Mouse (Mus musculus): ENCODE data around the gene Sertad1. TPM values are rescaled to one million over a fixed set of nuclear protein-coding genes. Genes with fewer than 3 reads are reported as not detected.

The Sertad1 gene
- polyA plus RNA-seq, 1 experiment, result 44.9 TPM

DNA sequence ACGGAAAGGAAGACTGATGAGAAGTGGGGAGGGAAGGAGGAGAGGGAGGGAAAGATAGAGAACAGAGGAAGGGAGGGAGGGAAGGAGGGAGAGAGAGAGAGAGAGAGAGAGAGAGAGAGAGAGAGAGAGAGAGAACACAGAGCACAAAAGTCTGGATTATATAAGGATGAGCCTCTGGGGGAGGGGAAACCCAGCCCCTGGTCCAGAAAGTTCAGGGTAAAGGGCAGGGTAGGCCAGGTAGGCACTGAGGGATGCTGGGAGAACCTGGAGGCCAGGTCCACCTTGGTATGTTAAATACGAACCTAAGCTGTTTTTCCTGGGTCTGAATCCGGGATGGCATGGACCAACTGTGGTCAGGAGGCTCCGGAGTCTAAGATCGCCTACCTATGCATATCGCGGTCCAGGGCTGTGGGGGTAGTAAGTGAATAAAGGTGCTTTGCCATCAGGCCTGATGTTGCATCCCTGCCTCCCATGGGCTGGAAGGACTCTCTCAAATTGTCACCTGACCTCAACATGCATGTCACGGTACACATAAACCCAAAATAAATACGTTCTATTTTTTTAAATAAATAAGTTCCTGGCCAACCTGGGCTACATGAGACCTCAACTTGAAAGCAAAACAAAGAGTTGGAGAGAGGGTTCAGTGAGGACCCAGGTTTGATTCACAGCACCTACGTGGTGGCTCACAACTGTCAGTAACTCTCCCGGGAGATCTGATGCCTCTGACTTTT lies 15.2 kb upstream of the Sertad1 start:
- Histone ChIP-seq H3K27me3 (ENCODE audit: control insufficient read depth, insufficient read depth, low read length) (no peaks in the 10 kb centered on the region), H3K4me3 (ENCODE audit: control insufficient read depth, insufficient read depth, low read length) (no peak overlapping the region), H3K36me3 (ENCODE audit: control insufficient read depth, insufficient read depth, low read length) (peaks cover 5% of the 10 kb centered on the region; the same call in 1 of the 2 replicates), H3K27ac (ENCODE audit: control insufficient read depth, insufficient read depth, low read length) (no peak overlapping the region), H3K4me1 (replicated peaks; ENCODE audit: control insufficient read depth, insufficient read depth, low read length) (no peaks in the 10 kb centered on the region)
- DNase-seq, result no peak
- TF ChIP-seq POLR2A (IDR thresholded peaks at IDR 0.05; ENCODE audit: control insufficient read depth, extremely low read depth, insufficient read depth, low read length, poor library complexity), result no peak
- TF ChIP-seq CTCF (IDR thresholded peaks at IDR 0.05; ENCODE audit: borderline replicate concordance, control insufficient read depth, extremely low read depth, insufficient read depth, low read length, poor library complexity), result no peak
- 95% methylated on average over 11 of the region's 11 CpGs for WGBS

DNA sequence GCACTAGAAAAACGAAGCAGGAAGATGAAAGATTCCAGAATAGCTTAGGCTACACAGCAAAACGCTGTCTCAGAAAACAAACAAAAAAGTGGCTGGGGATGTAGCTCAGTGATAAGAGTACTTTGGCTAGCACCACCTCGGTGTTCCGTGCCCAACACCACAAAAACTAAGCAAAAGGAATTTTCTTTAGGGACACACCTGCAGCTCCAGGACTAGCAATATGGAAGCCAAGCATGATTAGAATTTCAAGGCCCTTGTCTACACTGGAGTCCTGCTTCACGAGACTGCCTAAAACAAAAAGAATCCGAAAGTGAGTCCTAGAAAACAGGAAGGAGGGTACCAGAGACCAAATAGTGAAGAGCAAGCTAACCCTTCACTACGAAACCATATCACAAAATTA lies 14.1 kb upstream of the Sertad1 start:
- 7% methylated on average over 7 of the region's 7 CpGs for WGBS

DNA sequence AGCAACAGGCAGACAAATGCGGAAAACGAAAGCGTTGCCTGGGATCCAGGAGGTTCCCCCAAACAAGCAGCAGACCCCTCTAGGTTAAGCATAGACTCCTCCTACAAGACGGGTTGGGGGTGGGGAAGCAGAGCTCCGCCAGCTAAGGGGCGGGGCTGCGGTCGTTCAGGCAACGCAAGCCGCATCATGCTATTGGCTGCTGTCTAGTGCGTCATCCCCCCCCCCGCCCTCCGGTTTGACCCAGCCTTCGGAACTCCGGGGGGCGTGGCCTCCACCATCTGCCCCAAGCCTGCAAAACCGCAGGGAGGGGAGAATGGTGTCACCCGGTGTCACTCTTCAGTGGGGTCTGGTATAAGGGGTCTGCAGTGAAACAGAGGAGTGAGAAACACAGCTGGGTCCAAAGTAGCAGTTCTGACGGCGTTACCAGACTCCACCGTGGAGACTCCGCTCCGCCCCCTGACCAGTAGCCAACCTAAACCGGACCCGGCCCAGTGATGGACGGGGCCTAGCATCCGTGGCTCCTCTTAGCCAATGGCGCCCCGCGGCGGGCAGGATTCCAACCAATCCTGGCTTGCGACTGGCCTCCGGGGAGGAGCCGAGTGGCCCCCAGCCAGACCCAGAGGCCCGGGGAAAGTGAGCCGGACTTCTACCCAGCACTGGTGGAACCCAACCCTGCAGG lies 13.4 kb upstream of the Sertad1 start, which contains the start of gene Sertad3:
TSS of gene Sertad3 (plus strand) at position 613 of the 679 bp plus-strand sequence.
- whole genome bisulfite sequencing, result under 1% methylated on average over 36 of the region's 36 CpGs
- peak within 1 kb of the TSS; percentile 57 for H3K4me3 ChIP-seq (ENCODE audit: control insufficient read depth, insufficient read depth, low read length)
- no peaks in the 10 kb centered on the region for H3K4me1 ChIP-seq (replicated peaks; ENCODE audit: control insufficient read depth, insufficient read depth, low read length)
- 0 out of 2 replicates have a peak, but pooled peaks have one; percentile 39 for TF ChIP-seq CTCF (IDR thresholded peaks at IDR 0.05; ENCODE audit: borderline replicate concordance, control insufficient read depth, extremely low read depth, insufficient read depth, low read length, poor library complexity)
- peak; percentile 46 for TF ChIP-seq POLR2A (IDR thresholded peaks at IDR 0.05; ENCODE audit: control insufficient read depth, extremely low read depth, insufficient read depth, low read length, poor library complexity)
- H3K27me3 ChIP-seq (ENCODE audit: control insufficient read depth, insufficient read depth, low read length), result no peaks in the 10 kb centered on the region
- peak; percentile 97 for DNase-seq
- H3K36me3 ChIP-seq (ENCODE audit: control insufficient read depth, insufficient read depth, low read length), result peaks cover 9% of the 10 kb centered on the region; the same call in 1 of the 2 replicates
- peak within 1 kb of the TSS; percentile 77 for H3K27ac ChIP-seq (ENCODE audit: control insufficient read depth, insufficient read depth, low read length)

More for the DNA sequence above, 14.1 kb upstream of the Sertad1 start:
- Histone ChIP-seq H3K4me1 (replicated peaks; ENCODE audit: control insufficient read depth, insufficient read depth, low read length) (no peaks in the 10 kb centered on the region), H3K27ac (ENCODE audit: control insufficient read depth, insufficient read depth, low read length) (peak overlapping the region; percentile 50; the same call in 1 of the 2 replicates), H3K36me3 (ENCODE audit: control insufficient read depth, insufficient read depth, low read length) (peaks cover 9% of the 10 kb centered on the region; the same call in 1 of the 2 replicates), H3K27me3 (ENCODE audit: control insufficient read depth, insufficient read depth, low read length) (no peaks in the 10 kb centered on the region), H3K4me3 (ENCODE audit: control insufficient read depth, insufficient read depth, low read length) (no peak overlapping the region)
- TF ChIP-seq POLR2A (IDR thresholded peaks at IDR 0.05; ENCODE audit: control insufficient read depth, extremely low read depth, insufficient read depth, low read length, poor library complexity) (no peak), CTCF (IDR thresholded peaks at IDR 0.05; ENCODE audit: borderline replicate concordance, control insufficient read depth, extremely low read depth, insufficient read depth, low read length, poor library complexity) (no peak)
- peak; percentile 24 for DNase-seq

DNA sequence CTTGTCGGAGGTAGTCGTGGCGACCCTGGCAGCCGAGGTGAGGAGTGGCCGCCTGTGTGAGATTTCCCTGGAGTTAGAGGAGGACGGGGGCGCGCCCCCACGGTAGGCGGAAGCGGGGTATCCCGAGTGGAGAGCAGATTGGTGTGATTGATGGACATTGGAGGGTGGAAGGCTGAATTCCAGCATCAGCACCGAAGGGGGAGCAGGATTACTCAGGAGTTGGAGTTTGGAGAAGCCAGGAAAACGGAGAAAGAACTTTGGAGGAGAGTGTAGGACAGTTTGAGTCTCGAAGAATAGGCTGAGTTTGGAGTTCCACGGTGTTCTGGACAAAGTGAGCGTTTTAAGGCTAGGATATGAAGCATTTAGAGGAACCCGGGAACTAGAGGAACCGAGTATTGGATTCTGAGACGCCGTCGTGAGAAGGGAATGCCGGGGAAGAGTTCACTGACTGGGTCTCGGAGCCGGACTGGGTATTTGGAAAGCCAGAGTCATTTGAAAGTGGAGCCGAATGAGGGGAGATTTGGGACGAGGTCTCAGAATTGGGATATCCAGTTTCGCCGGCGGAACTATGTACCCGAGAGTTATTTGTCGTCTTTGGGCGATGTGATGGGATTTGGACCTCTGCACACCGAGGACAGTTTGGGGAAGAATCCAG lies 12.7 kb upstream of the Sertad1 start:
- no peaks in the 10 kb centered on the region for H3K27me3 ChIP-seq (ENCODE audit: control insufficient read depth, insufficient read depth, low read length)
- H3K4me1 ChIP-seq (replicated peaks; ENCODE audit: control insufficient read depth, insufficient read depth, low read length), result no peaks in the 10 kb centered on the region
- H3K4me3 ChIP-seq (ENCODE audit: control insufficient read depth, insufficient read depth, low read length), result peak overlapping the region; percentile 57
- peaks cover 9% of the 10 kb centered on the region; the same call in 1 of the 2 replicates for H3K36me3 ChIP-seq (ENCODE audit: control insufficient read depth, insufficient read depth, low read length)
- WGBS, result under 1% methylated on average over 34 of the region's 34 CpGs
- DNase-seq, result no peak
- TF ChIP-seq CTCF (IDR thresholded peaks at IDR 0.05; ENCODE audit: borderline replicate concordance, control insufficient read depth, extremely low read depth, insufficient read depth, low read length, poor library complexity), result no peak
- TF ChIP-seq POLR2A (IDR thresholded peaks at IDR 0.05; ENCODE audit: control insufficient read depth, extremely low read depth, insufficient read depth, low read length, poor library complexity), result no peak
- H3K27ac ChIP-seq (ENCODE audit: control insufficient read depth, insufficient read depth, low read length), result peak overlapping the region; percentile 77

DNA sequence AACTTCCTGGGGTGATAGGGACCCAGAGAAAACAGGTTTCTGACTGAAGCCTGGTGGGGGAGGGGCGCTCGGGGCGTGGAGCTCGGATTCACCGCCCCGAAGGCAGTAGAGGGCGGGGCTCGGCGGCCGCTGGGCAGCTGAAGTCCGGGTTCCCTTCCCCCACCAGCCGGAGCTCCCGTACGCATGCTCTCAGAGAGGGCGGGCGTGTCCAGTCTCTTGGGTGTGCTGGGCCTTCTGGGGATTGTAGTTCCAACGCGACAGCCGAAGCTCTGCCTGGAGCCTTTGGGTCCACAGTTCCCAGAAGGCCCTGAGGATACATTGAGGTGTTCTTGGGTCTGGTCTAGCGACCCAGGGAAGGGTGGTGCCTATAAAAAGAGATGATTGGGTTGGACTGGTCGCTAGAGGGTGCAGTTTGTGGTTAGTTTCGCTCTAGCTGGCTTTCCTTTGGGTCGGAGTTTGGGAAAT lies 12.2 kb upstream of the Sertad1 start:
- Histone ChIP-seq H3K27me3 (ENCODE audit: control insufficient read depth, insufficient read depth, low read length) (no peaks in the 10 kb centered on the region), H3K4me3 (ENCODE audit: control insufficient read depth, insufficient read depth, low read length) (peak overlapping the region; percentile 57), H3K36me3 (ENCODE audit: control insufficient read depth, insufficient read depth, low read length) (peaks cover 9% of the 10 kb centered on the region; the same call in 1 of the 2 replicates), H3K27ac (ENCODE audit: control insufficient read depth, insufficient read depth, low read length) (peak overlapping the region; percentile 77), H3K4me1 (replicated peaks; ENCODE audit: control insufficient read depth, insufficient read depth, low read length) (no peaks in the 10 kb centered on the region)
- WGBS, result under 1% methylated on average over 23 of the region's 23 CpGs
- no peak for TF ChIP-seq POLR2A (IDR thresholded peaks at IDR 0.05; ENCODE audit: control insufficient read depth, extremely low read depth, insufficient read depth, low read length, poor library complexity)
- peak; percentile 42; the same call in 1 of the 2 replicates for TF ChIP-seq CTCF (IDR thresholded peaks at IDR 0.05; ENCODE audit: borderline replicate concordance, control insufficient read depth, extremely low read depth, insufficient read depth, low read length, poor library complexity)
- peak; percentile 93 for DNase-seq

DNA sequence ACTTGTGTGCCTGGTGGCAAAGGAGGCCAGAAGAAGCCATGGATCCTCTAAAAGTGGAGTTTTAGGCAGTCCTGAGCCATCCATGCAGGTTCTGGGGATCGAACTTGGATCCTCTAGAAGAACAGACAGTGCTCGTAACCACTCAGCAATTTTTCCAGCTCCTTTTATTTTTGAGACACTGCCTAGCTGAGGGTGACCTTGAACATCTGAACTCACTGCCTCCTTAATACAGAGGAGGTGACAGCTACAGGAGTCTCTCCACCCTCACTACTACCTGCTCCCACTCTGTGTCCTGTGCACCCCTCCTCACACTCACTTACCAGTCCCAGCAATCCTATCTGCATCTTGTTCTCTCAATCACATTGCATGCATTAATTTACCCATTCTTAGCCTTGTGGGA lies 11.1 kb upstream of the Sertad1 start:
- no peak overlapping the region for H3K4me3 ChIP-seq (ENCODE audit: control insufficient read depth, insufficient read depth, low read length)
- 98% methylated on average over 2 of the region's 2 CpGs for WGBS
- DNase-seq, result no peak
- H3K36me3 ChIP-seq (ENCODE audit: control insufficient read depth, insufficient read depth, low read length), result peaks cover 9% of the 10 kb centered on the region; the same call in 1 of the 2 replicates
- TF ChIP-seq POLR2A (IDR thresholded peaks at IDR 0.05; ENCODE audit: control insufficient read depth, extremely low read depth, insufficient read depth, low read length, poor library complexity) (no peak), CTCF (IDR thresholded peaks at IDR 0.05; ENCODE audit: borderline replicate concordance, control insufficient read depth, extremely low read depth, insufficient read depth, low read length, poor library complexity) (no peak)
- H3K27me3 ChIP-seq (ENCODE audit: control insufficient read depth, insufficient read depth, low read length), result no peaks in the 10 kb centered on the region
- H3K27ac ChIP-seq (ENCODE audit: control insufficient read depth, insufficient read depth, low read length), result no peak overlapping the region
- no peaks in the 10 kb centered on the region for H3K4me1 ChIP-seq (replicated peaks; ENCODE audit: control insufficient read depth, insufficient read depth, low read length)

Data from thymus, adult 2 months (tissue).